Mouse (Mus musculus) cerebellum, postnatal 25 days (tissue): ENCODE results near the gene Rabepk.
"Not testable (repeated sequence)": the region's sequence is repeated elsewhere in the genome, so short reads cannot be mapped to it uniquely, and the experiment has no call there.

Experiments
- DNase-seq, 2 experiments: peaks; one replicate each; pipeline ENCODE4 v3.0.0; 2021; ENCODE audit warnings: mixed read lengths in 2 of 2

Gene Rabepk

GRCm38 (mm10) chr2:34799357-34800256, at the start of gene Rabepk:
Gene Rabepk, minus strand, starts transcription at chr2:34799912.
- DNase-seq: peak; percentile 81 to 88

GRCm38 (mm10) chr2:34847702-34848101, 48.0 kb upstream of the Rabepk start:
- no peak for DNase-seq

- no peak for DNase-seq
Measured at GRCm38 (mm10) chr2:34843211-34843939, 43.7 kb upstream of the Rabepk start.

- DNase-seq: no peak
Measured at GRCm38 (mm10) chr2:34841706-34842105, 42.0 kb upstream of the Rabepk start.

- not testable (repeated sequence) for DNase-seq
Measured at GRCm38 (mm10) chr2:34840143-34840542, 40.4 kb upstream of the Rabepk start.

GRCm38 (mm10) chr2:34835669-34836068, 36.0 kb upstream of the Rabepk start:
- DNase-seq: no peak

- DNase-seq: no peak
Measured at GRCm38 (mm10) chr2:34833624-34834023, 33.9 kb upstream of the Rabepk start.

- not testable (repeated sequence) for DNase-seq
Measured at GRCm38 (mm10) chr2:34832766-34833457, 33.2 kb upstream of the Rabepk start, which contains the start of gene Gm34653. Gene Gm34653, plus strand, starts transcription at chr2:34833007.

- not testable (repeated sequence) for DNase-seq
Measured at GRCm38 (mm10) chr2:34830066-34830465, 30.4 kb upstream of the Rabepk start.

- no peak for DNase-seq
Measured at GRCm38 (mm10) chr2:34828026-34828425, 28.3 kb upstream of the Rabepk start.

GRCm38 (mm10) chr2:34827591-34827990, 27.9 kb upstream of the Rabepk start:
- no peak for DNase-seq

- no peak for DNase-seq
Measured at GRCm38 (mm10) chr2:34826460-34827231, 26.9 kb upstream of the Rabepk start.

- peak; percentile 96 to 97 for DNase-seq
Measured at GRCm38 (mm10) chr2:34825827-34826459, 26.2 kb upstream of the Rabepk start, which contains the start of gene Fbxw2. Gene Fbxw2, minus strand, starts transcription at chr2:34826311.

GRCm38 (mm10) chr2:34818492-34818891, 18.8 kb upstream of the Rabepk start:
- no peak for DNase-seq

- not testable (repeated sequence) for DNase-seq
Measured at GRCm38 (mm10) chr2:34815893-34816292, 16.2 kb upstream of the Rabepk start.

GRCm38 (mm10) chr2:34812706-34813105, 13.0 kb upstream of the Rabepk start:
- no peak for DNase-seq

- DNase-seq: no peak
Measured at GRCm38 (mm10) chr2:34810775-34811174, 11.1 kb upstream of the Rabepk start.

GRCm38 (mm10) chr2:34809568-34809967, 9.9 kb upstream of the Rabepk start:
- no peak for DNase-seq

- DNase-seq: no peak
Measured at GRCm38 (mm10) chr2:34808057-34808456, 8.3 kb upstream of the Rabepk start.

GRCm38 (mm10) chr2:34805364-34805950, 5.7 kb upstream of the Rabepk start:
- no peak for DNase-seq

- peak in 1 of 2 experiments; percentile 22 for DNase-seq
Measured at GRCm38 (mm10) chr2:34804815-34805214, 5.1 kb upstream of the Rabepk start.
